Mouse (Mus musculus): ENCODE results near the gene Syt9.
A peak's percentile ranks its signal among the peaks of the same experiment; 100 is the strongest.

Gene Syt9

GRCm38 (mm10) chr7:107545011-107545410, 174.5 kb downstream of the Syt9 start:
- no peak for DNase-seq (ENCODE audit: low spot score)

- no peak for DNase-seq (ENCODE audit: low spot score)
These were observed 177.3 kb downstream of the Syt9 start for GRCm38 (mm10) chr7:107547872-107548271.

- no peak for DNase-seq (ENCODE audit: low spot score)
These were observed 182.9 kb downstream of the Syt9 start for GRCm38 (mm10) chr7:107553461-107553860.

- DNase-seq (ENCODE audit: low spot score), result no peak
These were observed 185.4 kb downstream of the Syt9 start for GRCm38 (mm10) chr7:107555906-107556305.

GRCm38 (mm10) chr7:107560675-107561074, 190.1 kb downstream of the Syt9 start:
- DNase-seq (ENCODE audit: low spot score), result no peak

GRCm38 (mm10) chr7:107561584-107561983, 191.1 kb downstream of the Syt9 start:
- no peak for DNase-seq (ENCODE audit: low spot score)

GRCm38 (mm10) chr7:107563727-107564126, 193.2 kb downstream of the Syt9 start:
- no peak for DNase-seq (ENCODE audit: low spot score)

- peak; percentile 8 for DNase-seq (ENCODE audit: low spot score)
These were observed 196.7 kb downstream of the Syt9 start, which contains the start of gene Olfml1 for GRCm38 (mm10) chr7:107567261-107567671. TSS of gene Olfml1 (plus strand) at chr7:107567446.

- no peak for DNase-seq (ENCODE audit: low spot score)
These were observed 197.1 kb downstream of the Syt9 start for GRCm38 (mm10) chr7:107567674-107568073.

GRCm38 (mm10) chr7:107568971-107569370, 198.4 kb downstream of the Syt9 start:
- DNase-seq (ENCODE audit: low spot score), result peak; percentile 11

GRCm38 (mm10) chr7:107573856-107574255, 203.3 kb downstream of the Syt9 start:
- no peak for DNase-seq (ENCODE audit: low spot score)

- no peak for DNase-seq (ENCODE audit: low spot score)
These were observed 203.7 kb downstream of the Syt9 start for GRCm38 (mm10) chr7:107574276-107574675.

GRCm38 (mm10) chr7:107592641-107593040, 222.1 kb downstream of the Syt9 start:
- DNase-seq (ENCODE audit: low spot score), result no peak

GRCm38 (mm10) chr7:107593904-107594303, 223.4 kb downstream of the Syt9 start:
- DNase-seq (ENCODE audit: low spot score), result no peak

- peak; percentile 33 for DNase-seq (ENCODE audit: low spot score)
These were observed 223.9 kb downstream of the Syt9 start for GRCm38 (mm10) chr7:107594325-107594856.

GRCm38 (mm10) chr7:107594857-107595402, 224.4 kb downstream of the Syt9 start, which contains the start of gene Ppfibp2:
TSS of gene Ppfibp2 (plus strand) at chr7:107595207.
- DNase-seq (ENCODE audit: low spot score), result peak; percentile 95

GRCm38 (mm10) chr7:107595426-107595825, 224.9 kb downstream of the Syt9 start:
- DNase-seq (ENCODE audit: low spot score), result no peak

- DNase-seq (ENCODE audit: low spot score), result no peak
These were observed 226.2 kb downstream of the Syt9 start for GRCm38 (mm10) chr7:107596753-107597152.

GRCm38 (mm10) chr7:107597956-107598355, 227.4 kb downstream of the Syt9 start:
- no peak for DNase-seq (ENCODE audit: low spot score)

All from ovary, postnatal 36 days (tissue).